Mouse (Mus musculus): ENCODE results near the gene H1foo. TPM values are rescaled to one million over a fixed set of nuclear protein-coding genes. Genes with fewer than 3 reads are reported as not detected.

Gene H1foo
- total RNA-seq, 2 experiments from 2014 or later: not detected

DNA sequence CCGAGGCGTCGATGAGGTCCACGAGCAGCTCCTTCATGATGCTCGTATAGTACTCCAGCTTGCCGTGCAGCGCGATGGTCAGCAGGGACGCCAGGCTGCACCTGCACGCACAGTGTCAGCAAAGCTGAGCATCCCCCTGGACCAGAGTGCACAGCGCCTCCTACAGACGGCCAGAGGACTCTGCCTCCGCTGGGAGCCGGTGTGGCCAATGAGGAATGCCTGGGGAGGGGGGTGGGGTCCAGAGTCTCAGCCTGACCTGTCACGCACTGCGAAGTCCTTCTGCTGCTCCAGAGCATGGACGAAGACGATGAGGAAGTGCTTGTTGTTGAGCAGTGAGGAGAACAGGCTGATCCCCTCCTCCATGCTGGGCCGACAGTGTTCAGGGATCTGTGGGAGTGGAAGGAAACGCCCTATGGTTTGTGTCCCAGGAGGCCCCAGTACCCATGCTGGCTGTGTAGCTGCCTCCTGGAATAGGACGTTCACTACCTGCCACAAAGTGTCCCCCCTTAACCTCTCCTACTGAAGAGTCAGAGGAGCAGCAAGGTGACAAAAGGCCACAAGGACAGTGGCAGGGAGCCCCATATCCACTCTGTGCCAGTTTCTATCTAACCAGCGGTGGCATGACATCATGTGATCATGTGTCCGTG is 17.8 kb downstream of the H1foo start:
- no peak for DNase-seq

DNA sequence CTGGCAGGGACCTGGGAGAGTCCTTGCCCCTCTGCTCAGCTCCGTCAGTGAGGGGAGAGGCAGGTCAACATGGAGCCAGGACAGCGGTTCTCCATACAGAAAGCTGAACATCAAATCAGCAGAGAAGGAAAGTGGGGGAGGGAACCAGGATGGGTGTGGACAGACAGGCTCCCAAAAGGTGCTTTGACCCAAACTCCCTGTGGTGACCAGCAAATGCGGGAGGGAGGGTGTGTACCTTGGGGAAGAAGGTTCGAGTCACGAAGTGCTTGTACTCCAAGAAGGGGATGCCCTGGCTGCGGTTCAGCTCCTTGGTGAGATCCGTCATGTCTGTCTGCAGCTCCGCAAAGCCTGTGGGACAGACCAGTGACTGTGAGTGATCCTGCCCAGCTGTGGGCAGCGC is 18.9 kb downstream of the H1foo start:
- DNase-seq: no peak

GRCm38 (mm10) chr6:115966227-115966966 is 21.7 kb downstream of the H1foo start:
- no peak for DNase-seq

GRCm38 (mm10) chr6:115967291-115967880 is 22.6 kb downstream of the H1foo start:
- DNase-seq: no peak

DNA sequence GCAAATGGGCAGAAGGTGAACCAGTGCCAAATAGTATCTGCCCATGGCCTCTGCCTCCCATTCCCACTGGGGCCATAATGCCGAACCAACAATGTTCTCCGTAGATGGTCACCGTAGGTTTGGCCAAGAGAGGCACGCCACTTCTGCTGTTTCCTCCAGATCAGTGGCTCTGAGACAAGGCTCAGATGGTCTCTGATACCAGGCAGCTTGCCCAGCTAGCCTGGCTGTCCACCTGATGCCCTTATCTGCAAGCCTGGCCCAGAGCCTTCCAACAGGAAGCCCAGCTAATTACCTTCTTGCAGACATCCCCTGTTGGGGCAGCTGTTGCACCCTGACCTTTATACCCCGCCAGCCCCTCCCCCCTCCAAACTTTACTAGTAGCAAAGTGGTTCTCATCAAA is 23.3 kb downstream of the H1foo start:
- DNase-seq: no peak

GRCm38 (mm10) chr6:115968700-115969099 is 24.0 kb downstream of the H1foo start:
- DNase-seq: no peak

DNA sequence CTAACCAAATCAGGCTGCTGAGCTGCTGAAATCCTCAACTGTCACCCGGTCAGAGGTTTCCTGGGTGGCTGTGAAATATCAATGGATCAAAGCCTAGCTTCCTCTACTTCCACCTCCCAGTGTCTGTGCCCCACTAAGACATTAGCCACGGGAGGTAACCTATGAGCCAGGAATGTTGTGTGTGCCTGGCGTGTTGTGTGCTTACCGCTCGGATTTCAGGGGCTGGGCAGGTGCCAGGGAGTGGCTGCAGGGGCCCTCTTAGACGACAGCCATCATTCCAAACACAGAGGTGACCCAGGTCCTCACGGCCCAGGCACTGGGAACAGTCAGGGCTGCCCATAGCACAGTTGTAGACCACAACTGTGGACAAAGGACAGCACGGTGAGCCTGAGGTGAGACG is 24.4 kb downstream of the H1foo start:
- DNase-seq: no peak

- DNase-seq: no peak
These were observed 25.2 kb downstream of the H1foo start for GRCm38 (mm10) chr6:115969952-115970351.

DNA sequence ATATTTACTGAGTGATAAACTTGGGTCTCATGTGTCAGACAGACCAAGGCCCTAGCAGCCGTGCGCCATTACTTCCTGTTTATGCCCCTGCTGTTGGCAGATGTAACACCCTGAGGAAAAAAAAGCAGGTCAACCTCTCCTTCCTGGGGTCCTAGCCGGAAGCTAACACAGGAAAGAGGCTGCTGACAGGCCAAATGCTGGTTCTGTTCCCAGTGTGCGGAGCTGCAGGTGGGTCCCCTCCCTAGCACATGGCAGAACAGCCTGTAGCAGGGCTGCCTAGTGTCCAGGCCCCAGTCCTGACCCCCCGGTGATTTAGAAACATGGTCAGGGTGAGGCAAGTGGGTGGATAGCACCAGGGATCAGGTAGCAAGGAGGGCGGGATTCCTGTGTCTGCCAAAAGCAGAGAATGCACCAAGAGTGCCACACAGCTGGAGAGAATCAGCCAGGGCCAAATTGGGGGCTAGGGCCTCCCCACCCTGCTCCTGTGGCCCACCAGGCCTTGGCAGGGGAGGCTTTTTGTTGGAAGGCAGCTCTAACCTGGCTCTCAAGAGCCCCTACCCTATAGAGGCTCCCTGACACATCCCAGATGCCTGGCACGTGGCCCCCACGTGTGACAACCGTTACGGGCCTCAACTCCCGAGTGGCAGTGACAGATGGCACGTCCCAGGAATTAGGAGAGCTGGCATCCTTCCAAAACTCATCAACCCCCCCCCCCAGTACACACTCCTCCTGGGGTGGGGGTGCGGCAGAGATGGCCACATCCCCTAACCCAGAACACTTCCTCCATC is 26.7 kb downstream of the H1foo start:
- no peak for DNase-seq

DNA sequence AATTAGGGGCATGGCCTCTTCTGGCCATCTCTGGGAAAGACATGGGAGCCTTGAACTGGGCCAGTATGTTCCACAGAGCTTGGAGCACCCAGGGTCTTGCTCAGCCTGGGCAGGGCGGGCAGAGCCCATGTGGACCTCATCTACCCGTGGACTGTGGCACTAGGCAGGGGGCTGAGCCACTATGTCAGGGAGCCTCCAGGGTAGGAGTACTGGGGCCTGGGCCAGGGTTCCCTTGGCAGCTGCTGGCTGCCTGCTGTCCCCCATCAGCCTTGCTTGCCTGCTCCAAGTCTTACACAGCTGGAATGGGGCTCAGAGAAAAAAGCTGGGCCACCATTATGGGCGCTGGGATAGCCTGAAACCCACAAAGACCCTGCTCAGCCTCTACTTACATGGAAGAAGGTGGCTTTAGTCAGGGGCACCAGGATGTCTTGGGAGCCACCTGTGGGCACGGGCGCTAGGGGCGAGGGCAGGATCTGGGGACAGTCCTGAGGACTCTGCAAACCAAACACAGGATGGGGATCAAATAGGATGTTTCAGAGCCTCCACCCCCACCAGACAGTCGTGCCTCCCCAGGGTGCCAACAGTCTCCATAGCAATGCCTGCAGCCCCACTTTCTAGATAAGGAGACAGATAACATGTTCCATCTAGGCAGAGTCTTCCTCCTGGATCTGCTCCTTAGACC is 27.5 kb downstream of the H1foo start:
- DNase-seq: no peak

GRCm38 (mm10) chr6:115973139-115973875 is 28.6 kb downstream of the H1foo start:
- no peak for DNase-seq

DNA sequence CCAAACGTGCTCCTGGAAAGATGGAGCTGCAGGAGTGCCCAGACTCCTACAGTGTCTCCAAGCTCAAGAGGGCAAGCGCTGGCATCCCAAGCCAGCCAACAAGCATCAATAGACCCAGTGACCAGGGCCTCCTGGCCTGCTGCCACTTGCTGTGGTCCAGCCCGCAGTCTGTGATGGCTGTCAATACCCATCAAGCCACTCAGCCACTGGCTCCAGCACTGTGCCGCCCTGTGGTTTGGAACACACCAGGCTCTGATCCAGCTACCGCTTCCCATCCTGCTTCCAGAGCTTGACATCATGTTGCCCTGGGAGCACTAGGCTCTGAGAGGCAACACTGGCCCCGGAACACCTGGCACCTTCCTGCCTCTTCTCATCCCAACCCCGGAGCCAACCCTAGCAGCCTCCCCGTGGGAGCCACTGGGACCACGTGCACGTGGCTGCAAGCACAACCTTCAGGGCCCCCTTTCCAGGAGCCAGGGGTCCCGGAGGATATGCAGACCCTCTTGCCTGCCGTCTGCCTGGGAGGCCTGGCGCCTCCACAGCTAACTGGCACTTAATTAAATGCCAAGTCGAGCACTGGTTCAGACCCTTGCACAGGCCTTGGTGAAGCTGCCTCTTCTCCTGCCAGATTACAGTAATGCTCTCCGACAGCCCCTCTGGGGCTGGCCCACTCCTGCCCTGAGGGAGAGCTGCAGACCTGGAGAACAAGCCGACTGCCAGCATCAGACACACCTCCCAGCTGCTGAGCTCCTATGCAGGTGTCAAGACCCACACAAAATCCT is 29.3 kb downstream of the H1foo start:
- no peak for DNase-seq

GRCm38 (mm10) chr6:115975606-115976005 is 30.9 kb downstream of the H1foo start:
- peak; percentile 75 for DNase-seq

GRCm38 (mm10) chr6:115977810-115978209 is 33.1 kb downstream of the H1foo start:
- DNase-seq: peak; percentile 72

GRCm38 (mm10) chr6:115978596-115978995 is 33.9 kb downstream of the H1foo start:
- DNase-seq: no peak

- no peak for DNase-seq
These were observed 38.2 kb downstream of the H1foo start for GRCm38 (mm10) chr6:115982889-115983288.

DNA sequence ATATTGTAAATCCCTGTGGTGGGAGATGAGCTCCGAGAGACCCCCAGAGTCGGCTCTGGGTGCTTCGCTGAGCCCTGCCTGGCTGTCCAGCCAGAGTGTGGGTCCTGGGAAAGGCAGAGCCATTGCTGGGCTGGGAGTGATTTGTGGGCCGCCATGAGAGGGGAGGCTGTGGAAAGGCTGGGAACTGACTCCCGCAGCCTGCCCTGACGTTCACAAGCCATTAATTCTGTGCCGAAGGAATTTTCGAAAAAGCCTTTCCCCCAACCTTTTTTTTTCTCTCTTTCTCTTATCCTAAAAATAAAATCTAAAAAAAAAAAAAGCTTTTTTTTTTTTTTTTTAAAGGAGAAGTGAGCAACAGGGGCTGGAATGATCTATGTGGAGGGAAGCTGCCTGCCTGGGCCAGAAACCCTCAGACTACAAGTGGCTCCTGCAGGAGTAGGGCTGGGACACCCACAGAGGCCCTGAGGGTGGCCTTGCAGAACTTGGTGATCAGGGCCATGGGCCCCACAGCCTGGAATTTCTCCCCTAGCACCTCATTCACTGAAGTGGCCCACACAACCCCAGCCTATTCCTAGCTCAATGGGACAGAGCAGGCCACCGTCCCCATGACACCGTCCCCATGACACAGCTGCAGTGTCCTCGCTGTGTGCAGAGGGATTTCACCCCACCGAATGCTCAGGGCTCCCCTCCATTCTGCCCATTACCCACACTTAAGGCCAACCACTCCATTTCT is 38.7 kb downstream of the H1foo start:
- no peak for DNase-seq

GRCm38 (mm10) chr6:115984580-115984979 is 39.8 kb downstream of the H1foo start:
- DNase-seq: no peak

DNA sequence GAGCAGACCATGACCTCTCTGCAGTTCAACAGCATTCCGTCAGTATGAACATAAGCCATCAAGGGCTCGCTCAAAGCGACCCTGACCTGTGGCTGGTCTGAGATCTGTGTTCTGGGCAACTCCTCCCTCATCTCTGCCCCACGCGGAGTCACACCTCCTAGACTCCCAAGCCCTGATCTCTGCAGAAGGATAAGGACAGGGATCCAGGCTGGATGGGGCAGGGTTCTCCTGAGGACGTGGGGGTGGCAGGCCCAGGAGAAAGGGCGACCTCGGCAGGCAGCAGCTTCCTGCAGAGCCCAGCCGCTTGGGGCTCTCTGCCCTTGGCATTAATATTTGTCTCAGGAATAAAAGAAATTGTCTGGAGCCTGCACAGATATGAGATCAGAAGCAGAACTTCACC is 40.9 kb downstream of the H1foo start:
- peak; percentile 67 for DNase-seq
